Mouse (Mus musculus) kidney, adult 11 months (tissue): ENCODE results near the gene Kcnmb2.

Experiments used
- DNase-seq: peaks from one replicate; pipeline ENCODE4 v3.0.0; 2022

Gene Kcnmb2

GRCm38 (mm10) chr3:32147739-32148138 is 245.4 kb downstream of the Kcnmb2 start:
- DNase-seq, result no peak

DNA sequence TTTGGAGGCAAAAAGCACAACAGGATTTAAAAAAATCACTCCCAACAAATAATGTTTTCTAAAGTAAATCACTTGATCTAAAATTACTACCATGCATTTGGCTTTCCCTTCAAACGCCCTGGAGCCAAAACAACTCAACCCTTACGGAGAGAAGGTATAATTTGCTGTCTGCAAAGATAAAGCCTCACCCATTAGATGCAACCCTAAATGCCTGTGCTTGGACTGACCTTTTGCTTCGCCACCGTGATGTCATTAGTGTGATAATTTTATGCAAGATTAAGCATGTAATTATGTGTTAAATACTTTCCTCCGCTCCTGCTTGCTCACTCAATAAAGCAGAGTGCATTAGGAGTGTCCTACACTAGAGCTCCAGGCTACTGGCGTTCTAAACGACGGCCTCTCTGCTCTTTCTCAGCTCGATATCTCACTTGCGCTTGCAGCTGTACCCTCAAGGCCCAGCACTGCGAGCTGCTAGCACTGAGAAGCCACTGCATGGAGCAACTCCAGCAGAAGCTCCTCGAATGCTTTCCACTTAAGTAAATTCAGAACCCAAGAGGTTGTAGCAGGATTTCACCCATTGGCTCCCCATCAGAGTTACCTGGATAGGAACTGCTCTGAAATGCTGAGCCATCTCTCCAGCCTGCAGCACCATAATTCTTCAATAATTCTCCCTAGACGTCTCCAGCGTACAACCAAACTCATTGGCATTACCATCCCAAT is 247.7 kb downstream of the Kcnmb2 start:
- DNase-seq, result no peak

- no peak for DNase-seq
Observed at GRCm38 (mm10) chr3:32180519-32180918, 278.2 kb downstream of the Kcnmb2 start.

DNA sequence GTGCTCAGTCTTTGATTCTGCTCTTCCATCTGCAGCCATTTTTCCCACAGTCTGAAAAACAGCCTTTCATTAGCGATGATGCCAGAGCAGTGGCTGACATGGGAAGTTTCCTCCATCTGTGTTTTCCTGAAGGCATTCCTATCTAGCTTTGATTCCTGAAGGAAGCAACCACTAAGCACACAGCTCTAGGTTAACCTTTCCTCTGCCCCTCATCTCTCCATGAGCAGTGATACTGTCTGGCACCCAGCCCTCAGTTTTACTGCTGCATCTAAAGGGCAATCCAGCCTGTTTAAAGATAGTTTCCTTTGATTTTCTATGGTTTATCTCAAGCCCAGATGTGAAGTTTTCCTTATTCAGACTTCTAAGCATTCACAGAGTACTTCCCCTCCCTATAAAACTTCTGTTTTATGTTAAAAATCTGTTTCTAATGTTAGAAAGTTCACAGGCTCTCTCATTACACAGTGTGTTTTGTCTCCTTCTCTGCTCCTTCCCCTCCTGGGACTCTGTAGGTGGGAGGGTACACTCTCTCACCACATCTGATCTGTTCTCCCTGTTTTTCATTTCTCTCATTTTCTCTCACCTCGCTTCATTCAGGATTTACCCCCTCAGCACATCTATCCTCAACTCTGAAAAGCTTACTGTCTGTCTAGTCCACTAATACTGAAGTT is 283.7 kb downstream of the Kcnmb2 start:
- no peak for DNase-seq

DNA sequence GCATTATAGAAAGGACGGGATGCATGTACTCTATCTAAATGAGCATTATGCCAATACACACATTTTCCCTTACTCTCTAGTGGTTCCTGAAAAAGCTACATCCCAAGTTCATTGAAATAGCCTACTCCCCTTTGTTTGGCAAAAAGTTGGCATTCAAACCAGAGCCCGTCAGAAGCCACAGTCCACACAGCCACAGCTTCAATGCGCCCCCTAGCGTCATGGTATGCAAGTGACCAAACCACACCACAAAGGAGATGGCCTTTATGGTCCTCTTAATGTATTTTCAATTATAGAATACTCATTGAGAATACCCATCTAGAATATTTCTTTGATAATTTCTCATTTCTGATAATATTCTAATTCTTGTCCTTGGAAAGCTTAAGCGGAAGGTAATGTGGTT is 286.2 kb downstream of the Kcnmb2 start:
- DNase-seq, result no peak

- DNase-seq, result no peak
Observed at GRCm38 (mm10) chr3:32188955-32189354, 286.6 kb downstream of the Kcnmb2 start.

DNA sequence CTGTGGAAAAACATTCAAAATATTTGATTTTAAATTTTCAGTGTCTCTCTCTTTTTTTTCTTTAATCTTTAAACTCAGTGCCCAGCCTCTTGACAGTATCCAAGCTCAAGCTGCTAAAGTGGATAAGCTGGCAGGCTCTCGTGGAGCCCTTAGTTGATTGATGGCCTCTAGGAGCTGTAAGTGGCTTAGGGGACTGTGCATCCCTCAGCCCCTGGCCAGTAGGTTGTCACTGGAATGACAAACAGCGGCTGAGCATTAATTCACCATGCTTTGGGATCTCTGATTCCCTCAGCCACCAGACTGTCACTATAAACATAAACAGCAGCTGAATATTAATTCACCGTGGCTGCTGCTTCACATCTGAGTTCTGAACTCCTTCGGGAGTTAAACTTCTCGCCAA is 287.6 kb downstream of the Kcnmb2 start:
- DNase-seq, result no peak

- DNase-seq, result no peak
Observed at GRCm38 (mm10) chr3:32194014-32194413, 291.7 kb downstream of the Kcnmb2 start.

DNA sequence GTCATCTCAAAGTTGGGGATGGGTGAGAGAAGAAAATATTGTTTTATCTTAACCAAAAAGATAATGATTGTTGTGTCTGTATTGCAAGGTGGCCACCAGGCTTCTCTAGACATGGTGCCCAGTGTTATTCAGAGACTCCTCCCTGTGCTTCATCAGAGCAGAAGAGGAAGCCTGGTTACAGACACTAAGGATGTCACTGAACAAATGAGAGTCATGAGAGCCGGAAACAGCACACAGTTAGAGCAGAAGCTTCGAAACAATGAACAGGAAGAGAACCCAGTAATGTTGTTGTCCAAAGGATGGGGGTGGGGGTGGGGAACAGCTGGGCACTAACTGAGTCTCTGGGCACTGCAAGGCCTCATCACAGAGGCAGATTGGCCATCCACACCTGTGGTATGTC is 324.4 kb downstream of the Kcnmb2 start:
- no peak for DNase-seq

GRCm38 (mm10) chr3:32236766-32237165 is 334.5 kb downstream of the Kcnmb2 start:
- no peak for DNase-seq
